Mouse (Mus musculus) erythroblast, embryonic 14.5 days (primary cell): ENCODE data around the gene Glud1.

Experiments used
- GATA1 ChIP-seq: IDR thresholded peaks from 2 replicates; pipeline ENCODE4 v1.6.1; 2012; ENCODE audit warnings: low read length, inconsistent platforms, mixed read lengths
- TAL1 ChIP-seq: IDR thresholded peaks from 3 replicates; pipeline ENCODE4 v1.6.1; 2012; ENCODE audit warnings: low read length, inconsistent platforms, mixed read lengths

GRCm38 (mm10) chr14:34309907-34310233, 657 bp upstream of the Glud1 start:
- TF ChIP-seq TAL1 (no peak), GATA1 (no peak)
